Mouse (Mus musculus) pancreas, adult 10 weeks (tissue): ENCODE results near the gene Zfp663. TPM values are rescaled to one million over a fixed set of nuclear protein-coding genes. Genes with fewer than 3 reads are reported as not detected.

Source experiments
- polyA plus RNA-seq: library from polyadenylated mRNA; stranded (reverse); fragments of 350-450 nt; fragmentation: Illumina TruSeq; extraction: RNeasy Lipid Tissue Mini Kit (QIAGEN cat#74804); gene quantifications from one replicate; pipeline ENCODE4 v1.2.3, GENCODE M21; 2015; ENCODE audit warnings: low read depth, low replicate concordance; ENCODE audit not compliant: insufficient read depth

The Zfp663 gene
- polyA plus RNA-seq, result not detected

GRCm38 (mm10) chr2:165368496-165368895 lies at the start of gene Zfp663:
TSS of gene Zfp663 (minus strand) at chr2:165368729.

GRCm38 (mm10) chr2:165387844-165388495 lies 19.4 kb upstream of the Zfp663 start, which contains the start of gene Zfp334:
TSS of gene Zfp334 (minus strand) at chr2:165388259.

GRCm38 (mm10) chr2:165326304-165327190 lies 42.0 kb downstream of the Zfp663 start, which contains the start of gene Elmo2:
TSS of gene Elmo2 (minus strand) at chr2:165326479.

Other genes starting within 250 kb of the Zfp663 start
- gene Cdh22, start 133.9 kb downstream of the Zfp663 start, polyA plus RNA-seq, result 0.33 TPM
- 57.6 TPM for gene Slc35c2, start 80.9 kb downstream of the Zfp663 start, polyA plus RNA-seq
- 9.0 TPM for gene Elmo2, start 42.2 kb downstream of the Zfp663 start, polyA plus RNA-seq
- gene Zfp334, start 19.5 kb upstream of the Zfp663 start, polyA plus RNA-seq, result 0.55 TPM
- not detected for gene Ocstamp, start 31.7 kb upstream of the Zfp663 start, polyA plus RNA-seq
- 0.44 TPM for gene Slc13a3, start 104.5 kb upstream of the Zfp663 start, polyA plus RNA-seq
- 6.7 TPM for gene Trp53rka, start 124.6 kb upstream of the Zfp663 start, polyA plus RNA-seq
- 1.2 TPM for gene Slc2a10, start 135.1 kb upstream of the Zfp663 start, polyA plus RNA-seq
- gene Eya2, start 226.3 kb upstream of the Zfp663 start, polyA plus RNA-seq, result 2.9 TPM